Mouse (Mus musculus) skeletal muscle tissue, adult 2 months (tissue): ENCODE results near the gene Tfb1m.

Experiments
- DNase-seq: peaks from one replicate; pipeline ENCODE4 v3.0.0-alpha.2; 2012; ENCODE audit warnings: low read depth, low spot score

Gene Tfb1m

DNA sequence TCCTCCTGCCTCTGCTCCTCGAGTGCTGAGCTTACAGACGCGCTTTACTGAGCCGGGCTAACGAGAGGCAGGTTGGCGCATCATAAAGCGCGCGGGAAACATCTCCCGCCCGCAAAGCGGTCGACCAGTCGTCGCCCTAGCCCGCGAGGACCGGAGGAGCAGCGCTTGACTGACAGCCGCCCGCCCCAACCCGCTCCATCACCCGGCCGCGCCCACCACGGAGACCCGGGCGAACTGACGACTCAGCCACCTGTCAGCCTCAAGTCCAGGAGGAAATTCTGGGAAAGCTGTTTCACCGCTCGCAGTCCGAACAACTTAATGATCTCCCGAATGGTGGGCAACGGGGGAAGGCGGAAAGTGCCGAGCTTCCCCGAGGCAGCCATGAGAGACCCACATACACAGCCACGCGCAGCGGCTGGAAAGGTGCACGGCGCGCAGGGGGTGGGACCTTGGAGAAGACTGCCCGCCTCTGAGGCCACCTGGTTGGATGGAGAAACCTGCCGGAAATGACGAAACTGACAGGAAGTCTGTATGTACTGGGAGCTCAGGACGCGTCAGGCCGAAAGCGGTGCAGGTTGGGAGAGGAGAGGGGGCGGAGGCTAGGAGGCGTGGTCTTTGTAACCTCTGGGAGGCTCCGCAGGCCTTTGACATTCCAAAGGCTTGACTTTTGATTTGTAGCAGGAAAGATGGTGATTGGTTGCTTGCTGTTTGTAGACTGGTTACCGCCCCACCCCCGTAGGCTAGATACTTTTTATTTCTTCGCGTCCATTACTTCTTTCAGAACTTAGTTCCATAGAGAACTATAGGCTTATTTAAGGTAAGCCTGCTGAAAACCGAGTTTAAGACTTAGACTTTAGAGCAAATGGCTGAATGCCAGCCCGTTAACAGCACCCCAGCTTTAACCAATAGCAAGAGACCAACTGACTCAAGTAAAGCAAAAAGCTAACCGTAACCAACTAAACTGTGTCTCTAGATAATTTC, at the start of gene Tfb1m:
Gene Tfb1m (minus strand): TSS at position 451 of the 981 bp plus-strand sequence.
- peak; percentile 98 for DNase-seq

DNA sequence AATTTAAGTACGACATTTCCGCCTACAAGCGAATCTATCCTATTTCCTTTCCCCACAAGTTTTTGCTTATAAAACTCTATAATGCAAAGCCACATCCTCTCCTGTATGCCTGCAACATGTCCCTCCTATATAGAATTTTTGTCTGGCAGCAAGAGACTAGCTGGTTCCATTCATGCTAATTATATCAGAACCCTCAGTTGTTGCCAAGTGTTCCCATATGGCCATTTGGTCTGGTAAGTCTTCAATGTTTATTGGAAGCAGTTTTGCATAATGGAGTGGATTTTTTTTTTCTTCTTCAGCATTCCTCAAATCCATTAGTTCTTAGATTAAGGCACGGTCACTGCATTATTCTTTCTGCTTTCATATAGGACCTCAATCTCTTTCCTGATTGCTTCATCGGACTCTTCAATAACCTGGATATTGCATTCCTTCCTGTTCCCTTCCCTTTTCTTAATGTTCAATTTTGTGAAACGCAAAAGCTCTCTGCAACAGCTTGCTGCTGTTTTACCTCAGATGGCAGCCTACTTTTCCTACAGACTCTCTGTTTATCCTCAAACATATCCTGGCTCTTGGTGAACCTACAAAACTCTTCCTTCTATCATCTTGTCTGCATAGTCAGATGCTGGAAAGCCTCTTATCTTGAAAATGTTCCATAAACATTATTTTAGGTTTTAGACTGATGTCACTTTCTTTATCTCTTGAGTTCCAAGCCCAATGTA, 45.5 kb upstream of the Tfb1m start:
- DNase-seq = no peak

DNA sequence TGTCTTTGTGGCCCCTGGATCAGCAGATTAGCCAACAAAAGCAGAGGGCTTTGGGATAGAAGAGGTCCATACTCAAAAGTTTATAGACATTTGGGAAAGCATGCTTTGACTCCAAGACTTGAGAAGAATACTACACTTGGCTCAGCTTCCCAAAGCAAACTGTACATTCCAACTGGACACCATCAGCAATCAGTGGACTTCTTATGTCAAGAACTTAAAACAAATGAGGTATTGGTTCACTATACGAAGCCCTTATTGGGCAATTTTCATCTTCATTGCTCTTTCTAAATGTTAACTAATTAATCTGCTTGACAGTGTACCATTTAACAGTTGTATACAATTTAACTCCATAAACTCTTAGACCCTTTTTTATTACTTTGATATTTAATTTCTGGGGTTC, 40.8 kb upstream of the Tfb1m start:
- DNase-seq = no peak

DNA sequence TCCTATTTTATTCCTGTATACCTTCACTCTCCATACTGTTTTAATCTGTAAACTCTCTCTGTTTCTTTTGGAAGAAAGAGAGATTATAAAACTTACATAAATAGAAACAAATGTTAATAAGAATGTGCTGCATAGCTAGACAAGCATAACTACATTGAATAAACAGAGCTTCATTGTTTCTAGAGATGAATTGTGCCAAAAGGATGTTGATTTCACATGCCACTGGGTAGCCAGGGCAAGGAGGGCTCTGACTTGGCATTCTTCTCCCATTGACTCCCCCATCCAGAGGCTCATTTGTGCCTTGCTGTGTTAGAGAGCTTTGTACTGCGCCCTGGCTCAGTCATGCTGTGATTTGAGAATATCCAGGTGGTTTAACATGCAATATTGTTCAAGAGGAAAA, 40.3 kb upstream of the Tfb1m start:
- DNase-seq = no peak

DNA sequence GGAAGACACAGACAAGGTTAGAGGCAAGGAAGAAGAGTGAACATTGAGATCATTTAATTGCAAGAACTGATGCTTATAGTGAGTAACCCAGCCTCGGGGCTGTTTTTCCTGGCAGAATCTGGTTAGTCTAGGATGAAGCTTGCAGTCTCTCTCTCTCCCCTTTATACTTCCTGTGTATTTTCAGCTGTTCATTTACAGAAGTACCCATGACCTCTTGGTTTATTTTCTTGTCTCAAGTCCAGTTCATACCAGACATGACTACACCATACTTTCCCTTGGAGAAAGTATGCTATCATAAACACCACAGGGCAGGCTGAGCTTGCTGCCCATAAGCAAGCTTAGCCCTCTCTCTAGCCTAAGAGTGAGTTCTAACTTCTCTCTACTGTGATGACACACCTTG, 39.5 kb upstream of the Tfb1m start:
- no peak for DNase-seq

DNA sequence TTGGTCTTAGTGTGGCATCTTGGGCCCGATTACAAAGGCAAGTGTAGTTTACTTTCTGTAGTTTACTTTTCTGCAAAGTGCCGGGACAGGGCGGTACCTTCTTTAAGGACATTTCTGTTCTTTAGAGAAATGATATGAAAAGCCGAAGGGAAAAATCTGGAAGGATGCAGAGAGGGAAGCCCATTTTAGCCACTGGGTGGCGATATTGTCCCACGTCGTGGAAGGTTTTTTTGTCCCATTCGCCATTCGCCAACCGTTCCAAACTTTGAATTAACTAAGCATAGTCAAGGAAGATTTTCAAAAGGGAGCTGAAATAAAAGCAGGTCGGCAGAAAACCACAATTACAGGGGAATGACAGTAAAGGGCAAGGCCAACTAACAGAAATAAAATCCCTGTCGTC, 13.3 kb upstream of the Tfb1m start:
- DNase-seq = no peak

DNA sequence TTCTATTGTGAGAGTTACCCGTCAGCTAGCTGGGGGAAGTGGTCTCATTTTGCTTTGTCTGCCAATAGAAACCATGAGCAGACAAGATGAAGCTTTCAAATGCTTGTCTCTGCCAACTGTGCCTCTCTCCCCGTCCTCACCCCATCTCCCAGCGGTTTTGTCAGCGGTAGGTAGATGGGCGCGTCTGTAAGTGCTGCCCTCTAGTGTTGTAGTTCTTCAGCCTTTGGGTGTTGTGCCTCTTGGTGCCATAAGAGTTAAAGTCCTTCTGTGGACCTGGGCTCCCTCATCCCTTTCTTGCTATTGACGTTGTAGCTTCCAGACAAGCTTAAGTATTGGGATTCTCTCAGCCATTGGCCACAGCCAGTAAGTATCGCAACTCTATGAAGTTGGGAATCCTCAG, 4.8 kb upstream of the Tfb1m start:
- DNase-seq = no peak

DNA sequence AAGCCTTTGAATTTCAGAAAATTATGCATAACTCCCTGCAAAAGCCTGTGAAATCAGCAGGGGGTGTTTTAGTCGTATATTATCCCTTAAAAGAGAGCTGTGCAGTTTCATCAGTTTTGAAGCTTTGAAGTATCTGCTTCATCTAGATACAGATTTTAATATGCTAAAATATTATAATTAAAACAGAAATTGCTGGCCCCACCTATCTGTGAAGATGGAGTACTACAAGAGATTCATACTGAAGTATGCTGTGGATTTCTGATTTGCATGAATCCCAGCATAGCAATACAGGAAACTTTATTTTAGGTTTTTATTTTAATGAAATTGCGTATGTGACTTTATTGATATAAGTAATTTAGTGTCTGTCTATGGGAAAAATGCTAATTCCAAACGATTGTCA, 3.0 kb upstream of the Tfb1m start:
- no peak for DNase-seq

DNA sequence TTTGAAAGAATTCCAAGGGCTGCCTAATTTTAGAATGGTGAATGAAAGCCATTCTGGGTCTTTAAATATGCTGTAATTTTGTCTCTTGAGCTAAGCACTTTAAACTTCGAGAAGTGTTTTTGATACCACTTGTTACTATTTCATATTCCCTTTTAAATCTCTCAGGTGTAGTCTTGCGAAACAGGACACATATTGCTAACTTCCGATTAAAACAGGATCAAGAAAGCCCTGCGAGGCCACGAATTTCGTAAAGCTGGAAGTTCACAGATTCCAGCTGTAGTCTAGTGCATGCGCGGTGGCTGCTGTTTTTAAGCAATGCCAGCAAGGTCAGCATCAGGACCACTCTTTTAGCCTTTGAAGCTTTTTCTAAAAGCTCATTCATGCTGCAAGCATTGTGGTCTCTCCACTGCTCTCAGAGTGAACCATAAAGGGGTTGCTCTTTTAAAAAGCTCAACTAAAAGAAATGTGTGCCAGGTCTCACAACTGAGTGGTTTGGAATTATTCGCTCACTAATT, 832 bp upstream of the Tfb1m start:
- DNase-seq = no peak

DNA sequence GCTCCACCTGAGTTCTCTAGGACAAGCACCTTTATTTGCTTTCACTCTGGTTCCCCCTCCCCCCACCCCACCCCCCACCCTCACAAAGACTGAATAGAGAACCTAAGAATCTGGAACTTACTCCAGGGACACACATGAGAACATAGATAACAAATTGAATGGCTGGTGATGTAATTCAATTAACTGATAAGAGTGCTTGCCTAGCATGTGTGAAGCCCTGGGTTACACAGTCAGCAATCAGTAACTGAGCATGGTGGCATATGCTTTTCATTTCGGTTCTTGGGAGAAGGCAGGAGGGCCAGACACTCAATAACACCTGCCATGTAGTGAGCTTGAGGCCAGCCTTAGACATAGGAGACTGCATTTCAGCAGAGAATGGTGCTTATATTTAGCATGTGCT, 1.3 kb downstream of the Tfb1m start:
- no peak for DNase-seq

DNA sequence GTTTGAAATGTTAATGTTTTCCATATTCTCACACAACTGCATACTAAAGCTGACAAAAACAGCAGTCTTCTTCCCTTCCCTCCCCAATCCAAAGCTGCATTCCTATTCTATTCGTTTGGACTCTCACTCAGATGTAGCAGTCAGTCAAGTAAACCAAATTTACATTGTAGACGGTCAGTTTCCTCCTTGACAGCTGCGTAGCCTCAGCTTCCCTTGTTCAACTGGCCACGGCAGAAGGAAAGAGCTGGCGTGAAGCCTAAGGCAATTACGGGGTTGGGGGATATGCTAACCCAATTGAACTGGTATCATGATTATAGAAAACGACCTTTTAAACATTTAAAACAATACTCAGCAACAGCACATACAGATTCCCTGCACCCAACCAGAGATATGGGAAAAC, 9.9 kb downstream of the Tfb1m start:
- no peak for DNase-seq

DNA sequence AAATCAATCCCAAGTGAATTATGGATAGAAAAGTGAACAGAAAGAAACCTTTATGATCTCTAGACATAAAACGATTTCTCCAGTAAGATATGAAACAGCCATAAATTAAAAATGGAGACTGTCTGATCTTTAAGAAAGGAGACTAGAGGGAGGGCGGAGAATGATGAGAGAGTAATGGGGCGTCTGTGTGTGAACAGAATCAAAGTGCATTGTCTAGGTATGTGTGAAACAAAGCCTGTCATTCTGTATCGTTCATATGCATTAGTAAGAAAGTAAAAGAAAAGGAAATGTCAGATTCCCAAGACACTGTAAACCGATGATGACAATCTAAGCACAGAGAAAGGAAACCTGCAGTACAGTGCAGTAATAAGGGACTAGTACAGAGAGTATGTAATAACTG, 16.5 kb downstream of the Tfb1m start:
- no peak for DNase-seq

DNA sequence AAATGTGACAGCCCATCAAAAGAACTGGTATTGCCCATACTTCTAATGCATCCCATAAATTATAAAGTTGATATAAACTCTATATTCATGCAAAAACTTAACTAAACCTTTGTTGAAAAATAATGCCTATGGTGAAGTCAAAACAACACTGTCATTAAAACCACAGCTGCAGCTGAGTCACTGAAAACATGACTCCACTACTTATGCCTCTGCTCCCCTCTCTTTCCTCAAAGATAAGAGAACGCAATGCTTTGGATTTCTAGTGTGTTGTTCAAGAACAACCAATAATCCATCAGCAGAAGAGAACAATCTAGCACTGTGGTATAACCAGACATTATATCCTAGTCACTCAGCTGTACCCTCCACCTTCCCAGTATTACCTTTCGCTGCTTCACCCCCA, 17.3 kb downstream of the Tfb1m start:
- DNase-seq = no peak

DNA sequence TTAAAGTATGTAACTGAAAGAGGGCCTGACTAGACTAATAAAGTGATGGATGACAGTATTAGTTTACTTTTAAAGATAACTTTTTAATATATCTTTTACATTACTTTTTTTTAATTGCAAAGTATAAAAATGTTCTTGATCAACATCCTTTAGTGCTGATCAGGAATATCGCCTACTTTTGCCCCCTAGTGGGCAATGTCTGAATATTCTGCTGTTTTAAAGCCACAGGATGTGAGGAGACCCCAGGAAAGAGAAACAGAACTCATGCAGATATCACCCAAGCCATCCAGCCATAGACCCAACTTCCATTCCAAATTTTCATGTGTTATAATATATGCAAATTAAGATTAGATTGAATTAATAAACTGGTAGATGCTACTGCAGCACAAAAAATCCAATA, 24.2 kb downstream of the Tfb1m start:
- no peak for DNase-seq

DNA sequence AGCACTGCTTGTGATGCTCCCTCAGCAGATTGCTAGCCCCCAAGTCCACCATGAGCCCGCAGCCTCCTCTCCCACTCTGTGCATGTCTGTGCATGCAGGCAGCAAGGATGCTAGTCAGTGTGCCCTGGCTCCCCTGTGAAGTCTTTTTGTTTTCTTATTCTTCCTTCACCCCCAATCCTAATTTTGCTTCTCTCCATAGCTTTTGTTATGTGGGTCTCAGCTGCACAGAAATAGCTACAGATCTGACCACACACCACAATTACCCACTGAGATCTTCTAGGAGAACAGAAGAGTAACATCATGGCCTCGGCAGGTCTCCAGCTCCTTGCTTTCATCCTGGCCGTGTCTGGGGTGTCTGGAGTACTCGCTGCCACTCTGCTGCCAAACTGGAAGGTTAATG, 25.3 kb downstream of the Tfb1m start, which contains the start of gene Cldn20:
Gene Cldn20 (plus strand): TSS at position 301 of the 400 bp plus-strand sequence.
- no peak for DNase-seq

DNA sequence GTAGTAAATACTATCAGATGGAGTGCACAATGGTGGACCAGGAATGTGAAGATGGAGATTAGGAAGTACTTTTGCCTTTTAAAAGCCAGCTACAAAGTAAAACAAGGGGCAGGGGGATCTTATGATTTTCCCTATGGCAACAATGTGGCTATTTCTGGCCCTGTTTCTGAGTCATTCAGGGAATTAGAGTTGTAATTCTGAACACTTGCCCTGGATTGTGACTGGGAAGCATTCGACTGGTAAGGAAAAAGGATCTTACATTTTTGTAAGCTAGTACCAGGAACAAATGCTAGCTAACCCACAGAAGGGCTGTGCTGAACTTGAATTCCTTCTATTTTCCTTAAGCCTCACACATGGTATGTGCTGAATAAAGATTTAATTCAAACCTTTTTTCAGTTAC, 25.9 kb downstream of the Tfb1m start:
- DNase-seq = no peak

DNA sequence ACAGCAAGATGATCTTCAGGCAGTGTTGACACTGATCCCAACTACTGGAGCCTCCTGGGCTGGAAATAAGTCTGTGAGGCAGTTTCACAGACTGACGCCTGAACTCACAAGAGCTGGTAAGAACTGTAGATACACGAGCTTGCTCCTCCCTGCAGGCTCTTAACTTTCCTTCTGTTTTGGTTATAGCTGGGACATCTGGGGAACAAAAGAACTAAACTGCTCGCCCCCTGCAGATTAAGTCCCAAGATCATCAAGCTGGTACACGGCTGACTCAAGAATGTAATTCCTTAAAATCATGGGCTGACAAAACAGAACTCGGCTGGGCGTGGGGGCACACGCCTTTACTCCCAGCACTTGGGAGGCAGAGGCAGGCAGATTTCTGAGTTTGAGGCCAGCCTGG, 27.0 kb downstream of the Tfb1m start:
- no peak for DNase-seq

DNA sequence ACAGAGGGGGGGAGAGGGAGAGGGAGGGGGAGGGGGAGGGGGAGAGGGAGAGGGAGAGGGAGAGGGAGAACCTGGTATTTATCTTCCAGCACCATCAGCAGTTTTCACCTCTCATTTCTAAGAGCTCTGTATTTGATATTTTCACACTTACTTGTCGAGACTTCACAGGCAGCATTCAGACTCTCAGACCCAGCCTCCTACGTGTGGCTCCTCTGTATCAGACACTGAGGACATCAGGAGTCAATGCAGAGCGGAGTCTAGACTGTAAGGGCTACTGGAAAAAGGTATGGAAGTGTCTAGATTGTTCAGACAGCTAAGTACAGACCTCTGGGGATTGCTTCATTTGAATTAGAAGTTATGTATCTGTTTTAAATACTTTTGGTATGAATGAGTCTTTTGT, 28.1 kb downstream of the Tfb1m start:
- no peak for DNase-seq

DNA sequence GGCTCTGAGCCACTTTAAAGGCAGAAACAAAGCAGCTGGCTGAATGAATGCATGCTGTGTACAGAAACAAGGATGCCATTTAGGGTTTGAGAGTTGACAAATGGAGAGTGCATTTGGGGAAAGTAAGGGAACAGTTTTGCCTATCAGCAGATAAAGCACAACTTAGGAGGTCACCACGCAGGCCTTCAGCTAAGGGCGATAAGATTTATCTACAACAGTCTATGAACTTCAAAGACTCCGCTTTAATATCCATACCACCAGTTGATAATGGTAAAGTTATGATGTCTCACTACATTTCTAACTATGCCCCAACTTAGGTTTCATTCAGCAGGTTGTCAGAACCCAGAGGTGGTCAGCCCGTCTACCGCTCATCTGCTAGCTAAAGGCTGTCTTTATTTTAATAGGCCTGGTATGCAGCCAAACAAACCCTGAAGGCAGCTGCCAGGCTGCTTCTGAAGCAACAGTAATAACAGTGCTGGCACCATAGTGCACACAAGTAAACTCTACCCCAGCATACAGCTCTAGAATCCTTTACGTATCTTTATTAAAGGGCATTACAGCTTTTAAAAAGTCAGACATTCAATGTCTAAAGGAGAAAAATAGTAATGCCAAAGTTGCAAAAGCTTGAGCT, 29.6 kb downstream of the Tfb1m start:
- DNase-seq = no peak

DNA sequence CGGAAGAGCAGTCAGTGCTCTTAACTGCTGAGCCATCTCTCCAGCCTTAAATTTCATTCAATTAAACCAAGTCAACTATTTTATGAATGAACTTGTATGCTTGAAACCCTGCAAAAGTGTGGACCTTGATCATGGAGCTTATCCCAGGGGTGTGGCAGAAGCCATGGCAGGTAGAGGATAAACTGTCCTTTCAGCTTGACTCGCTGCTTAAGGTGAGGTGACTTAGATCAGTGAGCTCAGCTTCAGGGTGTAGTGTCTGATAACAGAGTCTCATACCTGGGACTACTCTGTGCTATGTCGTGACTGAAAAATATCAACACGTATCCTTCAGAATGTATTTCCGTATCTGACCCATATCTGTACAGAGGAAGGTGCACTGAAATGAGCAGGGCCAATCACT, 37.2 kb downstream of the Tfb1m start:
- no peak for DNase-seq

DNA sequence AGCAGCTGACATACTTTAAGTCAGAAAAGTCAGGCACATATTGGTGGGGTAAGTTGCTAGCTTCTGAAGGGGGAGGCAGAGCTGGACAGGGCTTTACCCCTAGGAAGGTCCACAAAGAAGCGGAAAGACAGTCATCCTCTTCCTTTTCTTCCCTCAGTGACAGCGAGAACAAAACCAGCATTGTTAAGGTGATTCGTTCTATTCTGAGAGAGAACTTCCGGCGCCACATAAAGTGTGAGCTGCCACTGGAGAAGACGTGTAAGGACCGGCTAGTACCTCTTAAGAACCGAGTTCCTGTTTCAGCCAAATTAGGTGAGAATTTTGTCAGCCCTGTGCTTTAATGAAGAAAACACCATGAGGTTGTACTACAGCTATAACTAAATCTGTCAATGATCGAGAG, 41.2 kb downstream of the Tfb1m start:
- DNase-seq = no peak

DNA sequence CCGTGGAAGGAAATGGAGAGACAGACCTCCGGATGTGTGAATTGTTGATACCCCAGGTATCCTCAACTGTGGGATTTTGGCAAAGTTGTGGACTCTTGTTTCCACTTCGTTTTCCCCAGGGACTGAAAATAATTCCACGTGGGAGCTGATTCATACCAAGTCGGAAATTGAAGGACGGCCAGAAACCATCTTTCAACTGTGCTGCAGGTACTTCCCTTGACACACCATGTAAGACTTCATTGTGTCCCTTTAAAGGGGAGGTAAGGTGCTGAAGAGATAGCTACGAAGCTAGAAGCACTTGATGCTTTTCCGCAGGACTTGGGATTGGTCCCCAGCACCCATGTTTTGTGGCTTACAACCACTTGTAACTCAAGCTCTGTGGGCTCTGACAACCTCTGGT, 41.7 kb downstream of the Tfb1m start:
- no peak for DNase-seq
